ENCODE assay signal across 14 mouse cellular contexts in the genomic region with DNA sequence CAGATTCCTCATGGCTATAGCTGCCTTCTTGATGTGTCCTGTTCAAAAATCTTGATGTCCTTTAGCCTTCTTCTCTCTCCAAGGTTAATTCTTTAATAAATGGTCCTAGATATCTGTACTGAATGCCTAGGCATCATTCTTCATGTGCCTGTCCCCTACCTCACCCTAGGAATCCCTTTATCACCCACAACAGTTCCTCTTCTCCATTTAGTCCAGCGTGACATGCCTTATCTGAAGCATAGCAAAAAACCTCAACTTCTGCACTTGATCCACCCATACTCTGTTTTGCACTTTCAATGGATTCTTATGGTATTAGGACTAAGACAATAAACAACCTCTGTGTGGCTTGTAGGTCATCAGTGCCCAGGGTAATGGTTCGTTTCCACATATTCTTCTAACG.
"Had no signal": no experiment of that assay in that cellular context is flagged by ENCODE, and none has a peak within 500 bp of the region (broad histone marks: within the 10 kb centered on the region; RNA-seq: fewer than 3 reads in every experiment).

No protein-coding gene starts in this region.

- H3K4me3 ChIP-seq: intestine, embryonic 15.5 days; kidney, embryonic 15.5 days; limb, embryonic 15.5 days; megakaryocyte, embryonic 14.5 days; midbrain, embryonic 12.5 days had no signal

- H3K27me3 ChIP-seq: intestine, embryonic 15.5 days; kidney, embryonic 15.5 days; limb, embryonic 15.5 days; megakaryocyte, embryonic 14.5 days; midbrain, embryonic 12.5 days had no signal

- H3K27ac ChIP-seq: intestine, embryonic 15.5 days; kidney, embryonic 15.5 days; limb, embryonic 15.5 days; midbrain, embryonic 12.5 days had no signal

- DNase-seq: kidney, adult 2 months; kidney, postnatal 14 days; left cerebral cortex, postnatal 4 days; lung, embryonic 14.5 days; lung, postnatal 10 days; lung, postnatal 4 days; spleen, adult 18-20 months; thymus, adult 18-20 months; thymus, postnatal 14 days had no signal

- H3K9ac ChIP-seq: intestine, embryonic 15.5 days; kidney, embryonic 15.5 days; limb, embryonic 15.5 days; lung, embryonic 14.5 days; midbrain, embryonic 12.5 days had no signal

- H3K9me3 ChIP-seq: intestine, embryonic 15.5 days; kidney, embryonic 15.5 days; limb, embryonic 15.5 days; megakaryocyte, embryonic 14.5 days; midbrain, embryonic 12.5 days had no signal

- H3K36me3 ChIP-seq: intestine, embryonic 15.5 days; kidney, embryonic 15.5 days; limb, embryonic 15.5 days; midbrain, embryonic 12.5 days had no signal

- H3K4me1 ChIP-seq: midbrain, embryonic 12.5 days had no signal

- H3K4me2 ChIP-seq: intestine, embryonic 15.5 days; kidney, embryonic 15.5 days; limb, embryonic 15.5 days; lung, embryonic 14.5 days; midbrain, embryonic 12.5 days had no signal

- ATAC-seq: intestine, embryonic 15.5 days had no signal
